ENCODE assay signal across 7 mouse cellular contexts in the genomic region with DNA sequence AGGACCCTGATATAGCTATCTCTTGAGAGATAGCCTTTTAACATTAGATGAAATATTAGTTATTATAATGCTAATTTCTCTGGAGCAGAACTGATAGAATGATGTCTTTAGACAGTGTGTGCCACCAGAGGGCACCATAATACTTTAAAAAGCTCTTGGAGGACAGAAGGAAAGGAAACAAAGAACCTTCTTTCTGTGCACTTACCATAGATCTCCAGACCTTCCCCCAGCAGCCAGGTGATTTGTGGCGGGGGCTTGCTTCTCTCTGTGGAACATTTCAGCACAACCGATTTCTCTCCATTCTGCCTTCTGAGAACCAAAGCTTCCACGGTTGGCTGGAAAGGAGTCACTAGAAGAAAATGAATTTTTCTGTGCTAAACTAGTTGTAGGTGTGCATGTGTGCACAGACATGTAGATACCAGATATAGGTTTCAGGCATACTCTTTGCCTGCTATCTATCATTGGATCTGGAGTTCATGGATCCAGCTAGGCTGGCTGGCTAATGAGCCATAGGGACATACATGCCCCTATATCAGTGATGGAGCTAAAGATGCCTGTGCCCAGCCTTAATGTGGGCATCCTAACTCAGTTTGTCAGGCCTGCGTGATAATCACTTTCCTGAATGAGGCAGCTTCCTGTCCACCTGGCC. TPM values are rescaled to one million over a fixed set of nuclear protein-coding genes. Genes with fewer than 3 reads are reported as not detected.
A peak's percentile ranks its signal among the peaks of the same experiment; 100 is the strongest.
DNase-seq lines count a peak whose midpoint lies in the region; ATAC-seq and TF ChIP-seq lines count a peak whose summit lies in the region.

No protein-coding gene starts in this region.

- ATAC-seq in lung, embryonic 14.5 days (ENCODE audit: insufficient read depth), result no peak

- H3K9me3 ChIP-seq in E14TG2a.4 (ENCODE audit: low read length), result peaks cover 10% of the 10 kb centered on the region; the same call in 1 of the 2 replicates
- no peaks in the 10 kb centered on the region for H3K9me3 ChIP-seq in lung, embryonic 14.5 days (ENCODE audit: low read depth, low read length)

- H3K36me3 ChIP-seq in E14TG2a.4 (ENCODE audit: insufficient read depth, low read length), result no peaks in the 10 kb centered on the region
- H3K36me3 ChIP-seq in lung, embryonic 14.5 days (ENCODE audit: insufficient read depth), result no peaks in the 10 kb centered on the region

- 41% methylated on average over 4 of the region's 4 CpGs for WGBS in lung, embryonic 14.5 days

- H3K27ac ChIP-seq in lung, embryonic 14.5 days (ENCODE audit: low read depth), result no peak overlapping the region

- no peak overlapping the region for H3K9ac ChIP-seq in lung, embryonic 14.5 days

- no peaks in the 10 kb centered on the region for H3K4me1 ChIP-seq in E14TG2a.4 (replicated peaks; ENCODE audit: low read depth, low read length)
- no peaks in the 10 kb centered on the region for H3K4me1 ChIP-seq in lung, embryonic 14.5 days (ENCODE audit: insufficient read depth)

- DNase-seq in R1 (ENCODE audit: low read depth, low spot score), result peak; percentile 40
- peak; percentile 86 for DNase-seq in cerebellum, postnatal 14 days
- DNase-seq in gastrocnemius, postnatal 4 days (ENCODE audit: low spot score in 2 of 2), result peak; percentile 28 to 47
- DNase-seq in kidney, postnatal 14 days, result peak; percentile 59
- peak; percentile 88 for DNase-seq in lung, embryonic 14.5 days
- DNase-seq in retina, postnatal 1 day, result peak; percentile 80

- H3K27me3 ChIP-seq in E14TG2a.4 (ENCODE audit: insufficient read depth, low read length), result no peaks in the 10 kb centered on the region
- H3K27me3 ChIP-seq in lung, embryonic 14.5 days (ENCODE audit: insufficient read depth, low read length), result no peaks in the 10 kb centered on the region

- TF ChIP-seq CTCF in E14TG2a.4 (conservative IDR thresholded peaks at IDR 0.05; ENCODE audit: low read length), result peak; percentile 34; the same call in 1 of the 2 replicates
- peak; percentile 69 for TF ChIP-seq CTCF in lung, embryonic 14.5 days (IDR thresholded peaks at IDR 0.05; ENCODE audit: low read depth)

- H3K4me2 ChIP-seq in lung, embryonic 14.5 days, result no peak overlapping the region

- no peak overlapping the region for H3K4me3 ChIP-seq in E14TG2a.4 (replicated peaks; ENCODE audit: low read length)
- no peak overlapping the region for H3K4me3 ChIP-seq in lung, embryonic 14.5 days (ENCODE audit: low read depth, low read length)

RNA-seq across cellular contexts. Expression of a gene that starts 14.4 kb away (rescaled TPM):
- under 1 TPM; 0.10 to 0.29 TPM for total RNA-seq in gastrocnemius, postnatal 4 days (2021)
- 0.07 and 0.09 TPM in 2 replicates for polyA plus RNA-seq in lung, embryonic 14.5 days (2014; fragmentation: Nextera tagmentation; extraction: Ambion mirVana)

RNA-seq across cellular contexts. Expression of a gene that starts 26.1 kb away (rescaled TPM):
- total RNA-seq in gastrocnemius, postnatal 4 days (2021), result not detected
- 0.30 TPM in 1 of 2 replicates, not detected in the other for polyA plus RNA-seq in lung, embryonic 14.5 days (2014; fragmentation: Nextera tagmentation; extraction: Ambion mirVana)

Comparison
In these comparisons a context has a peak if more than half of its experiments do, and no peak if none do; other contexts are left out.
1. DNase-seq: peak in every context shown above with its lines; median percentile 88 in lung, embryonic 14.5 days; 86 in cerebellum, postnatal 14 days; 80 in retina, postnatal 1 day; 59 in kidney, postnatal 14 days; 40 in R1; 38 in gastrocnemius, postnatal 4 days.